Mouse (Mus musculus) kidney, adult 2 months (tissue): ENCODE data around the gene Fam184b.

ENCODE experiments used
- CTCF ChIP-seq: fragments of 200-500 bp; conservative IDR thresholded peaks from 2 replicates; pipeline ENCODE4 v1.5.1; 2011; ENCODE audit warnings: low read depth, mild to moderate bottlenecking, control low read depth, low read length, moderate library complexity, mixed read lengths; ENCODE audit not compliant: insufficient read depth, insufficient read length
- POLR2A ChIP-seq: fragments of 200-500 bp; IDR thresholded peaks from one replicate; pipeline ENCODE4 v1.6.1; 2011; ENCODE audit warnings: low read depth, low read length, control low read depth

DNA sequence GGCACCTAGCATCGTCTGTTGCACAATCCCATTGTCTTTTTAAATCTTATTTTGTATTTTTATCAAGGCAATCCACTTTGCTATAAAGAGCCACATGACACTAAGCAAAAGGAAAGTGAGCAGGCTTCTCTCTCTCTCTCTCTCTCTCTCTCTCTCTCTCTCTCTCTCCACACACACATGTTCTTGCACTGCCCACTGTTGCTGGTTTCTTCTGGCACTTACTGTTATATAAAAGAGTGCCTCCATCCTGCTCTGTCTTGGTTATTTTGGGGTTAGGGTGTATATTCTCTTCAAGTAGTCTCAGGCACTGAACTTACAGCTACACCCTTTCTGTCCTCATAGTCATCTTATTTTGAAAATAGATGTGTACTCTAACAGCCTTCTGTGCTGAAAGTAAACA is 89.8 kb downstream of the Fam184b start:
- TF ChIP-seq CTCF (no peak), POLR2A (no peak)
